Mouse (Mus musculus) heart, embryonic 14.5 days (tissue): ENCODE results near the gene Nkiras2. TPM values are rescaled to one million over a fixed set of nuclear protein-coding genes. Genes with fewer than 3 reads are reported as not detected.
"Not testable (repeated sequence)": the region's sequence is repeated elsewhere in the genome, so short reads cannot be mapped to it uniquely, and the experiment has no call there.

Experiments
- ATAC-seq: fragments of 200-750 bp; cut with Nextera tagmentation; 2 replicates; pipeline ENCODE4 v1.8.0; 2017; ENCODE audit warnings: low read depth, moderate TSS enrichment; ENCODE audit not compliant: insufficient number of reproducible peaks, insufficient read depth, low FRiP score
- H3K27ac ChIP-seq, 2 experiments: fragments of 200-500 bp in 1 of 2; fragments of 300-500 bp in 1 of 2; sonication (generic) in 1 of 2; replicated peaks in 1 of 2; 2 replicates each; pipeline ENCODE4 v1.5.1; 2012 to 2014; ENCODE audit warnings: low read depth in 2 of 2, low read length in 2 of 2, control low read depth in 1 of 2, mild to moderate bottlenecking in 1 of 2, mixed read lengths in 1 of 2; ENCODE audit not compliant: control insufficient read depth in 1 of 2, insufficient read depth in 1 of 2
- H3K27me3 ChIP-seq: fragments of 300-500 bp; sonication (generic); 2 replicates; pipeline ENCODE4 v1.6.1; 2014; ENCODE audit warnings: mild to moderate bottlenecking, low read length, control low read depth; ENCODE audit not compliant: control insufficient read depth, insufficient read depth
- H3K36me3 ChIP-seq: fragments of 300-500 bp; sonication (generic); 2 replicates; pipeline ENCODE4 v1.6.1; 2014; ENCODE audit warnings: mild to moderate bottlenecking, control low read depth, low read length, mixed read lengths; ENCODE audit not compliant: control insufficient read depth, insufficient read depth
- H3K4me1 ChIP-seq, 2 experiments: fragments of 200-500 bp in 1 of 2; fragments of 300-500 bp in 1 of 2; sonication (generic) in 1 of 2; 2 replicates each; pipeline ENCODE4 v1.6.1; 2012 to 2014; ENCODE audit warnings: low read length in 2 of 2, control low read depth in 1 of 2, mixed read lengths in 1 of 2; ENCODE audit not compliant: control insufficient read depth in 2 of 2, insufficient read depth in 2 of 2
- H3K4me2 ChIP-seq: fragments of 300-500 bp; sonication (generic); 2 replicates; pipeline ENCODE4 v1.6.1; 2014; ENCODE audit warnings: mild to moderate bottlenecking, low read length
- H3K4me3 ChIP-seq, 2 experiments: fragments of 200-500 bp in 1 of 2; fragments of 300-500 bp in 1 of 2; sonication (generic) in 1 of 2; 2 replicates each; pipeline ENCODE4 v1.5.1; 2012 to 2014; ENCODE audit warnings: low read length in 2 of 2, mild to moderate bottlenecking in 2 of 2, control low read depth in 1 of 2, low read depth in 1 of 2, moderate library complexity in 1 of 2; ENCODE audit not compliant: control insufficient read depth in 1 of 2, insufficient read depth in 1 of 2
- H3K9ac ChIP-seq: fragments of 300-500 bp; sonication (generic); 2 replicates; pipeline ENCODE4 v1.6.1; 2014; ENCODE audit warnings: mild to moderate bottlenecking, low read length
- H3K9me3 ChIP-seq: fragments of 300-500 bp; sonication (generic); 2 replicates; pipeline ENCODE4 v1.6.1; 2016; ENCODE audit warnings: low read length, control low read depth; ENCODE audit not compliant: control insufficient read depth
- WGBS: fragments of 180-500 bp; shearing (Covaris S2); extraction: QIAGEN DNeasy Blood & Tissue Kit; methylation state at CpG from one replicate; pipeline ENCODE4 v1.1.7; 2014; 5-methylcytosine and 5-hydroxymethylcytosine counted together
- polyA plus RNA-seq: library from polyadenylated mRNA; unstranded; fragments of >200 nt; fragmentation: Nextera tagmentation; extraction: Ambion mirVana; gene quantifications from 2 replicates; pipeline ENCODE4 v1.2.1, GENCODE M21; 2014

The Nkiras2 gene
- polyA plus RNA-seq, 1 experiment from 2014 or later: 81.1 TPM

DNA sequence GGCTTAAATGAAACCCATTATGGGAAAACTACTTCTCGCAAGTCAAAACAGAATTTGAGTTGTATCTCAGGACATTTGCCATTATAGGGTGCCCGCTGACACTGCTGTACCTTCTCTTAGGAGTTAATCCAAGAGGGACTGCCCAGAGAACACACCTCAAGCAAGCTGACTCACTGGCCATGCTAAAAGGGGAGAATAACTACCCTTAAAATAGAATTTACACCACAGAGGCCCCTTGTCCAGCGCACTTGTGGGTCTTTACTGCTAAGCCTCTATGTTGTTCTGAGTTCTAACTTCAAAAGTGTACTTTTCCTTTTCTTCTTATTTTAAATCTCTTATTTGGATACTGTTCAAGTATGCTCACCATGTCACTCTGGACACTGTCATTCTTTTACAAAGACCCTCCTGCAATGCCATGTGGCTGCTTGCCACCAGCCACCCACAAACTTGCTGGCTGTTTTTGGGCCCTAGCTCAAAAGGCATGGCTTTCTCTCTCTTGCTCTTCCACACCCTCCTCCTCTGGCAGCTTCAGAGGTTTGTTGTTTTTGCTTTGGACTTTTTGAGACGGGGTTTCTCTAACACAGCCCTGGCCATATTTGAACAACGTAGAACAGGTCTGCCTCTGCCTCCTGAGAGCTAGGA lies 9.6 kb upstream of the Nkiras2 start:
- Histone ChIP-seq H3K4me2 (peak overlapping the region; percentile 35), H3K4me3 (no peak overlapping the region), H3K27ac (peak overlapping the region; percentile 68 to 81), H3K9ac (peak overlapping the region; percentile 49), H3K9me3 (no peaks in the 10 kb centered on the region), H3K36me3 (peaks cover 22% of the 10 kb centered on the region), H3K27me3 (no peaks in the 10 kb centered on the region), H3K4me1 (peaks cover 6 to 41% of the 10 kb centered on the region in 2 experiments)
- 50% methylated on average over 5 of the region's 5 CpGs for WGBS
- no peak for ATAC-seq

DNA sequence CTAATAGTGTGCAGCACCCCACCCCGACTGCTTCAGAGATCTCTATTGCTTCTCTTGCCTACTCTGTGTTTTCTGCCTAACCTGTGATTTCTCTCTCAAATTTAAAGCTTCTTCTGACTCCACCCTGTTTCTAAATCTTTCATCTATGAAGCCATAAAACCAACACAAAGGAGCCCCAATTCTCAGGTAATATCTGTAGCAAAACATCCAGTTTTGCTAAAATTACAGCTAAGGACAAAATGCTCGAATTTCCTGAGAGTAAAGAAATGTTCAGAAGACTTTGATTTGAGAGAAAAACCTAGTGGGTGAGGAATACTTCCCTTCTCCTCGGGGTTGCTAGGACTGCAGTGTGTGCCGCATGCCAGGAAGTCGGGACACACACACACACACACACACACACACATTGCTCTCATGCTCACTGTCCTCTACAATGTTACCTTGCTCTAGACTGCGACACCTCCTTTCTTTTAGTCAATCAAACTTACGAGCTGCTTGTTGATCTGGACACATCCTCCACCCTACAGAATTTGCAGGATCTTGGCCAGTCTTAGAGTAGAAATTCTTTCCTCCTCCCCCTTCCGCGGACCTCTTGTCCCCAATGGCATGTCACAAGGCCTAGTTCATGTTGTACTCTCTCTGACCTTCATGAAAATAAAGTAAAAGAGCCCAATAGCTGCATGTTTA lies 8.9 kb upstream of the Nkiras2 start:
- peak overlapping the region; percentile 49 for H3K9ac ChIP-seq
- H3K4me3 ChIP-seq: no peak overlapping the region
- H3K9me3 ChIP-seq: no peaks in the 10 kb centered on the region
- H3K4me2 ChIP-seq: peak overlapping the region; percentile 35
- no peaks in the 10 kb centered on the region for H3K27me3 ChIP-seq
- H3K27ac ChIP-seq: peak overlapping the region; percentile 68 to 81
- no peak for ATAC-seq
- H3K4me1 ChIP-seq: peaks cover 6 to 40% of the 10 kb centered on the region in 2 experiments
- 38% methylated on average over 9 of the region's 9 CpGs for WGBS
- H3K36me3 ChIP-seq: peaks cover 22% of the 10 kb centered on the region

DNA sequence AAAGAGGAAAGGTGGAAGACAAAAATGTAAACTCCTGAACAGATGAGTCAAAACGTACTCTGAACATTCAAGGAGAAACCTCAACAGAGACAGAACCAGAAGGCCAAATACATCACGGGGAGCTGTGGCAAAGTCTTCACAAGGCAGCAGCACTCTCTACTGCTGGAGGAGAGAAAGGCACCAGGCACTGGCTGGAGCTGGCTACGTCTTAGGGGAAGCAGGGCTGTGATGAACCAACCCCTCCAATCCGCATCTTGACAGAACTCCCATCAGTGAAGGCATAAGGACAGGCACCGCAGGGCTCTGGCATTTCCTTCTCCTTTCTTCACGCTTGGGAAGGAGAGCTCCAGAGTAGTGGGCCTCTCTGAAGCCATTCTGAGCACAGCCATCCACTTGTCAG lies 7.4 kb upstream of the Nkiras2 start:
- no peak overlapping the region for H3K27ac ChIP-seq
- H3K4me3 ChIP-seq: no peak overlapping the region
- no peaks in the 10 kb centered on the region for H3K27me3 ChIP-seq
- ATAC-seq: no peak
- no peak overlapping the region for H3K9ac ChIP-seq
- no peaks in the 10 kb centered on the region for H3K9me3 ChIP-seq
- WGBS: 78% methylated on average over 6 of the region's 6 CpGs
- H3K4me2 ChIP-seq: no peak overlapping the region
- H3K4me1 ChIP-seq: peaks cover 6 to 40% of the 10 kb centered on the region in 2 experiments
- peaks cover 18% of the 10 kb centered on the region for H3K36me3 ChIP-seq

DNA sequence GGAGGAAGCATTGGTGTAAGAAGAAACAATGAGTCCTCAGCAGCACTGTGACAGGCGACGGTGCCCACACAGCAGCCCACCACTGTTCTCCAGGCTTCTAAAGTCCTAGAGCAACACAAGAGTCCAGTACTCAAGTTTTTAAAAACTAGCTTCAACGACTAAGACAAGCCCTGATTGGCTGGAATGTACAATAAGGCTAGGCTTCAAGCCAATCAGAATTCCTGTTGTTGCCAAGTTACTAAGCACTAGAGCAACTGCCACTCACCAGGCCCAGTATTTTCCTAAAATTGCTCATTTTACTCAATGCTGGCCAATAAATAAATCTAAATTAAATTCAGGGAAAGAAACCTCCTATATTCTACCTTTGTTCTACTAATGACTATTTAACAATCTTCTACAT lies 5.8 kb upstream of the Nkiras2 start:
- no peak overlapping the region for H3K27ac ChIP-seq
- peaks cover 12% of the 10 kb centered on the region for H3K36me3 ChIP-seq
- no peaks in the 10 kb centered on the region for H3K9me3 ChIP-seq
- H3K27me3 ChIP-seq: no peaks in the 10 kb centered on the region
- H3K9ac ChIP-seq: no peak overlapping the region
- no peak for ATAC-seq
- 76% methylated on average over 3 of the region's 3 CpGs for WGBS
- no peak overlapping the region for H3K4me2 ChIP-seq
- H3K4me3 ChIP-seq: no peak overlapping the region
- peaks cover 6 to 48% of the 10 kb centered on the region in 2 experiments for H3K4me1 ChIP-seq

DNA sequence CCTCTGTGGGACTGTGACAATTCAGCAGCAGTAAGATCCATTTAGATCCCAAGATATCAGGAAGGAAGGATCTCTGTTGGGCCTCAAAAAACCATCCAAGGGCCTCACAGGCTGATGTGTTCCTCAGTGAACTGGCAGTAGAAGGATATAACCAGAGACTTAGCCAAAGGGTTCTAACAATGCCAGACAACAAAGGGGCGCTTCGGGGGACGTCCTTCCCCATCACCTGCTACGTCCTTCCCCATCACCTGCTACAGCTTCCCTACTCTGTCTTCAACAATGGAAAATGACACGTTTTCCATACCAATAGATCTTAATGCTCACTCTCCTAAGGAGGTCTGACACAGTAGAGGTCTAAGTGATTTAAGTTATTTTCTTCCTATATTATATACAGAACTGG lies 2.7 kb upstream of the Nkiras2 start:
- no peak for ATAC-seq
- no peak overlapping the region for H3K27ac ChIP-seq
- WGBS: 80% methylated on average over 5 of the region's 5 CpGs
- no peaks in the 10 kb centered on the region for H3K27me3 ChIP-seq
- no peak overlapping the region for H3K4me2 ChIP-seq
- H3K4me3 ChIP-seq: no peak overlapping the region
- H3K9ac ChIP-seq: no peak overlapping the region
- H3K36me3 ChIP-seq: peaks cover 5% of the 10 kb centered on the region; the same call in 1 of the 2 replicates
- peaks cover 4 to 25% of the 10 kb centered on the region in 2 experiments for H3K4me1 ChIP-seq
- H3K9me3 ChIP-seq: no peaks in the 10 kb centered on the region

DNA sequence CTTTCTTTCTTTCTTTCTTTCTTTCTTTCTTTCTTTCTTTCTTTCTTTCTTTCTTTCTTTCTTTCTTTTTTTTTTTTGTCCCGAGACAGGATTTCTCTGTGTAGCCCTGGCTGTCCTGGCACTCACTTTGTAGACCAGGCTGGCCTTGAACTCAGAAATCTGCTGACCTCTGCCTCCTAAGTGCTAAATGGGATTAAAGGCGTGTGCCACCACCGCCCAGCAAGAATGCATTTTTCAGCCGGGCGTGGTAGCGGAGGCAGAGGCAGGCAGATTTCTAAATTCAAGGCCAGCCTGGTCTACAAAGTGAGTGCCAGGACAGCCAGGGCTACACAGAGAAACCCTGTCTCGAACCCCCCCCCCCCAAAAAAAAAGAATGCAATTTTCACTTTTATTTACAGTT lies 2.2 kb upstream of the Nkiras2 start:
- not testable (repeated sequence) for H3K4me2 ChIP-seq, H3K9ac ChIP-seq, H3K27ac ChIP-seq, H3K27me3 ChIP-seq, H3K36me3 ChIP-seq, ATAC-seq, H3K4me3 ChIP-seq, H3K9me3 ChIP-seq
- 85% methylated on average over 7 of the region's 7 CpGs for WGBS
- H3K4me1 ChIP-seq: peaks cover 4 to 21% of the 10 kb centered on the region in 2 experiments

DNA sequence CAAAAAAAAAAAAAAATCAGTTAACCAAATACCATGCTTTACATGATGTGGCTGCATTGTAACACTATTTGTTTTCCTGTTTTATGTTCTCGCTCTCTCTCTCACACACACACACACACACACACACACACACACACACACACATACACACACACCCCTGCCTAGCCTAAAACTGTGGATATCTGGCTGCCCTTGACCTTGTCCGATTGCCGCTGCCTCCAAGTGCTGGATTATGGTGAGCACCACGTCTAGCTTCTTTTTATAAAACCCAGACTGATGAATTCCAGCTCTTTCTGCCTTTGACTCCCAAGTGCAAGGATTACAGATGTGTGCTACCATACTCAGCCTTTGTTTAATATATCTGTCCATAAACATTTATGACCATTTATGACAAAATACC lies 1.6 kb upstream of the Nkiras2 start:
- peak overlapping the region; percentile 88 for H3K4me2 ChIP-seq
- no peaks in the 10 kb centered on the region for H3K9me3 ChIP-seq
- WGBS: 56% methylated on average over 4 of the region's 4 CpGs
- 0 out of 4 replicates have a peak overlapping the region, but pooled peaks of 1 of the 2 experiments have one; percentile 24 for H3K27ac ChIP-seq
- H3K4me1 ChIP-seq: peaks cover 4 to 21% of the 10 kb centered on the region in 2 experiments
- no peak for ATAC-seq
- peaks cover 1% of the 10 kb centered on the region; the same call in 1 of the 2 replicates for H3K36me3 ChIP-seq
- H3K27me3 ChIP-seq: no peaks in the 10 kb centered on the region
- H3K4me3 ChIP-seq: peak overlapping the region in 1 of 2 experiments; percentile 97; a peak in 1 of 4 replicates
- peak overlapping the region; percentile 98 for H3K9ac ChIP-seq
